In the genomic region with DNA sequence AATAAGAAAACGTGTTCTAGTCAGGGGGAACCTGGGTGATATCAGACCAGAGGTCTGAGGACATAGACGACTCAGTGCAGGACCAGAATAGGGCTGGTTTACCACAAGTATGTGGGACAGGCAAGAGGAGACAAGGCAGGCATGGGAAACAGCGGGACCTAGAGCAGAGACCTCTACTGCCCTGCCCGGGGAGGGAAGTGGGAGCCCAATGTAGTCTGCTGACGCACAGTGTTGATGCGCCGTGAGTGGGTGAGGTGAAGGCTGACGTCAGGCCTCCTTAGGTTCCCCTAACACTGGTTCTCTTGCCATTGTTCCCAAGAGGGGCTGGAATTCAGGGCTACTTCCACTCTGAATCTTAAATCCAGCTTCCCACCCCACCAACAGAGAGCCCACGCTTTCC, we compare ENCODE assay signal across 8 mouse cellular contexts. TPM values are rescaled to one million over a fixed set of nuclear protein-coding genes. Genes with fewer than 3 reads are reported as not detected.
DNase-seq lines count a peak whose midpoint lies in the region; ATAC-seq and TF ChIP-seq lines count a peak whose summit lies in the region.

No protein-coding gene starts in this region.

- no peaks in the 10 kb centered on the region; the same call in 1 of the 2 replicates for H3K27me3 ChIP-seq in forebrain, embryonic 16.5 days (replicated peaks; ENCODE audit: control insufficient read depth, insufficient read depth, low read length)
- no peaks in the 10 kb centered on the region for H3K27me3 ChIP-seq in midbrain, embryonic 15.5 days (replicated peaks)
- no peaks in the 10 kb centered on the region for H3K27me3 ChIP-seq in thymus, adult 2 months (ENCODE audit: control insufficient read depth, insufficient read depth, low read length)

- H3K36me3 ChIP-seq in forebrain, embryonic 16.5 days (ENCODE audit: control insufficient read depth, insufficient read depth): no peaks in the 10 kb centered on the region
- no peaks in the 10 kb centered on the region for H3K36me3 ChIP-seq in midbrain, embryonic 15.5 days (replicated peaks)
- no peaks in the 10 kb centered on the region for H3K36me3 ChIP-seq in thymus, adult 2 months (ENCODE audit: control insufficient read depth, insufficient read depth, low read length)

- no peak for ATAC-seq in forebrain, embryonic 16.5 days
- no peak for ATAC-seq in midbrain, embryonic 15.5 days (replicated peaks)

- no peak for TF ChIP-seq POLR2A in thymus, adult 2 months (IDR thresholded peaks at IDR 0.05; ENCODE audit: control insufficient read depth, extremely low read depth, insufficient read depth, low read length, poor library complexity)

- H3K9ac ChIP-seq in forebrain, embryonic 16.5 days (replicated peaks; ENCODE audit: low read depth, low read length): peak overlapping the region; percentile 28; the same call in 1 of the 2 replicates
- H3K9ac ChIP-seq in midbrain, embryonic 15.5 days: no peak overlapping the region

- H3K4me1 ChIP-seq in forebrain, embryonic 16.5 days (replicated peaks; ENCODE audit: control insufficient read depth, insufficient read depth, low read length): peaks cover 50% of the 10 kb centered on the region
- H3K4me1 ChIP-seq in midbrain, embryonic 15.5 days: peaks cover 62% of the 10 kb centered on the region
- H3K4me1 ChIP-seq in thymus, adult 2 months (replicated peaks; ENCODE audit: control insufficient read depth, insufficient read depth, low read length): peaks cover 47% of the 10 kb centered on the region

- 56% methylated on average over 9 of the region's 9 CpGs for WGBS in forebrain, embryonic 16.5 days
- 48% methylated on average over 9 of the region's 9 CpGs for WGBS in midbrain, embryonic 15.5 days
- 67% methylated on average over 9 of the region's 9 CpGs for whole genome bisulfite sequencing in thymus, adult 2 months

- H3K4me3 ChIP-seq in left cerebral cortex, adult 2 months: peak overlapping the region; percentile 95
- no peak overlapping the region for H3K4me3 ChIP-seq in forebrain, embryonic 16.5 days (replicated peaks; ENCODE audit: low read length)
- no peak overlapping the region for H3K4me3 ChIP-seq in midbrain, embryonic 15.5 days
- no peak overlapping the region for H3K4me3 ChIP-seq in thymus, adult 2 months (ENCODE audit: control insufficient read depth, insufficient read depth, low read length)

- intact Hi-C loops in left cerebral cortex, adult 2 months (cut with DNase I): loop anchor here (2.0 kb wide), 1 partner anchor 78 kb away; no protein-coding TSS in a partner anchor

- TF ChIP-seq CTCF in left cerebral cortex, adult 2 months (IDR thresholded peaks at IDR 0.05): no peak
- no peak for TF ChIP-seq CTCF in thymus, adult 2 months (IDR thresholded peaks at IDR 0.05; ENCODE audit: borderline replicate concordance, control insufficient read depth, extremely low read depth, insufficient read depth, low read length, poor library complexity)

- H3K9me3 ChIP-seq in forebrain, embryonic 16.5 days (ENCODE audit: control insufficient read depth, low read length): no peaks in the 10 kb centered on the region
- H3K9me3 ChIP-seq in midbrain, embryonic 15.5 days: no peaks in the 10 kb centered on the region

- H3K27ac ChIP-seq in left cerebral cortex, adult 2 months: peak overlapping the region; percentile 84
- no peak overlapping the region for H3K27ac ChIP-seq in forebrain, embryonic 16.5 days (ENCODE audit: low read length)
- no peak overlapping the region for H3K27ac ChIP-seq in midbrain, embryonic 15.5 days
- H3K27ac ChIP-seq in thymus, adult 2 months (ENCODE audit: control insufficient read depth, insufficient read depth, low read length): no peak overlapping the region

- H3K4me2 ChIP-seq in forebrain, embryonic 16.5 days (ENCODE audit: low read length): 0 out of 2 replicates have a peak overlapping the region, but pooled peaks have one; percentile 6
- H3K4me2 ChIP-seq in midbrain, embryonic 15.5 days: peak overlapping the region; percentile 15

- DNase-seq in left cerebral cortex, adult 2 months (ENCODE audit: extremely low spot score in 1 of 2, low spot score in 2 of 2): peak; percentile 45 to 60
- no peak for DNase-seq in left cerebral cortex, adult 11 months (ENCODE audit: low spot score)
- DNase-seq in kidney, postnatal 4 days: peak; percentile 30 to 53
- no peak for DNase-seq in adrenal gland, adult 8-10 months
- DNase-seq in thymus, postnatal 14 days: no peak
- DNase-seq in thymus, adult 2 months: no peak

RNA-seq across cellular contexts. Expression of gene Ece1, which starts 2.7 kb away (rescaled TPM):
- total RNA-seq in left cerebral cortex, adult 2 months (2021): 10 to 100 TPM; 83.7 to 98.1 TPM
- 12.4 and 16.3 TPM in 2 replicates for polyA plus RNA-seq in forebrain, embryonic 16.5 days (2015; fragmentation: Nextera tagmentation; extraction: Ambion mirVana)
- polyA plus RNA-seq in midbrain, embryonic 15.5 days (2015; fragmentation: Nextera tagmentation; extraction: Ambion mirVana): 20.7 and 23.1 TPM in 2 replicates
- total RNA-seq in adrenal gland, adult 8-10 months (2022): 100 to 1,000 TPM; 248 to 380 (median 315) TPM
- 27.3 and 28.9 TPM in 2 replicates for polyA plus RNA-seq in thymus, adult 2 months (2012; rRNA removed)

Comparison
In these comparisons a context has a peak if more than half of its experiments do, and no peak if none do; other contexts are left out.
1. DNase-seq: peak in left cerebral cortex, adult 2 months (2 of 2) and kidney, postnatal 4 days (2 of 2); none in left cerebral cortex, adult 11 months (single experiment), adrenal gland, adult 8-10 months (single experiment), thymus, postnatal 14 days (single experiment) and thymus, adult 2 months (single experiment).